Mouse (Mus musculus) liver, postnatal 0 days (tissue): ENCODE measurements around the gene Shox2.

Source experiments
- CTCF ChIP-seq: sonication (generic); IDR thresholded peaks from 2 replicates; pipeline ENCODE4 v1.5.1; 2016; ENCODE audit warnings: antibody characterized with exemption, low read depth
- EP300 ChIP-seq: IDR thresholded peaks from 2 replicates; pipeline ENCODE4 v1.6.1; 2016; ENCODE audit warnings: antibody characterized with exemption, low read depth, mild to moderate bottlenecking

GRCm38 (mm10) chr3:66980111-66980975 lies 1.2 kb downstream of the Shox2 start:
- TF ChIP-seq CTCF (no peak), EP300 (no peak)
